Mouse (Mus musculus) common myeloid progenitor, adult 5-6 weeks (primary cell): ENCODE measurements around the gene Mybbp1a. TPM values are rescaled to one million over a fixed set of nuclear protein-coding genes. Genes with fewer than 3 reads are reported as not detected.
A peak's percentile ranks its signal among the peaks of the same experiment; 100 is the strongest.

Source experiments
- ATAC-seq: replicated peaks from 2 replicates; pipeline ENCODE4 v1.8.0; 2016; ENCODE audit warnings: low read depth, mild to moderate bottlenecking, moderate TSS enrichment, inconsistent platforms; ENCODE audit not compliant: poor library complexity, severe bottlenecking
- total RNA-seq: library from RNA; stranded (forward); fragments of 200-1000, 187-1606 nt; gene quantifications from 2 replicates; pipeline ENCODE4 v1.2.3, GENCODE M21; 2017

Gene Mybbp1a
- total RNA-seq, 1 experiment from 2014 or later, result 260 TPM

DNA sequence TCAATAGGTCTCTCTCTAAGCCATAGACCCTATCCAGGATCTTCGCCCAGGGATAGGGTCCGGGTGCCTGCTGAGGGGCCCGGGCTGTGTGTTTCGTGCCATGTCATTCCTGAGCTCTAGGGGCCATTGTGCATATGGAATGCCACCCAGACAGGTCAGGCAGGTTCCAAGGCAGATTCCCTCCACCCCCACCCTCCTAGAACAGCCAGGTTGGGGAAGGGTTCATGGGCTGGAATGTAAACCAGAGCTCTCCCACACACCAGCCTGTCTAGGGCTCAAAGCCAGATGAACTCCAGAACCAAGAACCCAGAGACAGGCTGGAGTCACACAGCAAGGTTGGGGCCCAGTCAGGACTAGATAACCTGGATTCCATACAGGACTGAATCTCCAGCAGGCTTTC, 32.4 kb downstream of the Mybbp1a start:
- ATAC-seq, result no peak

- ATAC-seq, result no peak
Measured at GRCm38 (mm10) chr11:72474926-72475325, 33.8 kb downstream of the Mybbp1a start.

DNA sequence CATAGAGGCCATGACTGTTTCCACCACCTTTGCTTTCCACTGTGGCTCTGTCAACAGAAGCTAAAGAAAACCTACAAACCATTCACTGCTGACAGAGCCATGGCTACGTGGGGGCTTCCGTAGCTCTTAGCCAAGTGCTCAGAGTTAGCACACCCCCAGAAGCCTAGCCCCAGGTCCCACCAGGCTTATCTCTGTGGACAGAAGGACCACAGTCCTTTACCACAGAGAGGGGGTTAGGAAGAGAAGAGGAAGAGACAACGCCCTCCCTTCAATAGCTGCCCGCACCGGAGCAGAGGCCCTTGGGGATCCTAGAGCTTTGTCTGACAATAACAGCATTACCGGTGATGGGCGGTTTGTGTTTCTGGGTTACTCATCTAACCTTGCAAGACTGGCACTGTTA, 34.3 kb downstream of the Mybbp1a start:
- ATAC-seq, result peak; percentile 85

GRCm38 (mm10) chr11:72476074-72476625, 35.0 kb downstream of the Mybbp1a start:
- no peak for ATAC-seq

DNA sequence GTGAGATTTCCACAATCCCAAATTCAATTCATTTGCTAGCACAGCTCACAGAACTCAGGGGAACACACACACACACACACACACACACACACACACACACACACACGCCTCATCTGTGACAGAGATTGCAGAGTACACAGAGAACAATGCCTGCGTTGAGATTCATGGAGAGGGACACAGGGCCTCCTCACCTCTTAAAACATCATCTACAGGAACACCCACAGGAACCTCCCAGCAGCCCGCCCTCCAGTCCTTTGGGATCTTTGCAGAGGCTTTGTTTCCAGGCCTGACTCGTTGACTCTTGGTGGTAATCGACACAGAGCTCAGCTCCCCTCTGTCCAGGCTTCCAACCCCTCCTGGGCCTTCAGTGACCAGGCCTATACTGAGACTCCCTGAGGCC, 36.0 kb downstream of the Mybbp1a start:
- ATAC-seq, result no peak

GRCm38 (mm10) chr11:72477653-72478052, 36.5 kb downstream of the Mybbp1a start:
- no peak for ATAC-seq

DNA sequence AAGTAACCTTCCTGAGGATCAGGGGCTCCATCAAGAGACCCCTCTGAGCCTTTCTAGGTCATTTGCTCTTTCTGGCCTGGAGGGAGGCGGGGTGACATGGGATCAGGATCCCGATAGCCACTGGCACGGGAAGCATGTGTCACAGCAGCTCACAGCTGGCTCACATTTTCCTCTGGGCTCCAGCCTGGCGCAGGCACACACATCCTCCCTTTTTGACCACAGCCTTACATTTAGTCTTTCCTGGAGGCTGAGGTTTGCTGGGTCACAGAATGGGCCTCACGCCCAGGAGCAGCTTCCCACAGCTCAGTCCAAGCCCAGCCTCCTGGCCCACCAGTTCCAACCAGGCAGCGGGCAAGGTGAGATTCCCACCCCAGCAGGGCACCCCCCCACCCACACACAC, 37.1 kb downstream of the Mybbp1a start:
- ATAC-seq, result peak; percentile 22; the same call in 1 of the 2 replicates

DNA sequence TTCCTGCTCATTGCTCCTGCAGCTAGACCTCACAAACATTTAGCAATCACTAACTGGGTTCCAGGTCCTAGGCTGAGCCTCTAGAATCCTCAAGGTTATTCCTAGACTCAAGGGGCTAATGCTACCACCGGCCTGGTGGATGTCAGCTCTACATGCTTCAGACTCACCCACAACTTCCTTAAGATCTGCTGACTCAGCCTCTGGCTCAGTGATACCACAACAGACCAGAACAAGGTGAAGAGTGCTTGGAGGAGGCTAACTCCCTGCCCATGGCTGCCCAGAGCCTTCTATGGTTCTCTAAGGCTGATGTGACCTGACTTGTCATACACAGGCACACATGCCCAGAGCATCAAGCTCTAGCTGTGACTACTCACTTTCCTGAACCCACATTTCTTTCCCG, 38.3 kb downstream of the Mybbp1a start:
- ATAC-seq, result no peak

DNA sequence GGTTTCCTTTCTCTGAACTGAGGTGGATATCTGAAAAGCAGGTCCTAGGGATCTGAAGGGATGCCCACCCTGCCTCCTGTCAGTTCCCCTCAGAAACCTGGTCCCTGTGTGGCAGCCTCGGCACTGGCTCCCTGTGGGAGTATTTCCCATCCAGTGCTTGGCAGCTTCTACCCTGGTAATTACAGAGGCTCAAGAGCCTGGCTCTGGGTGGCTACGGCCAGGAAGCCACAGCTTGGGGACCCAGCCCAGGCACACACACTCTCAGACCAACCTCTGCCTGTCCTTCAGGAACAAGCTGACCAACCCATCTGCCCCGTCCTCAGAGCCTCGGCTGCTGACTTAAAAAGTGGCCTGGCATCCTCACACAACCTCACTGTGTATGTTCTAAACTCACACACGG, 40.2 kb downstream of the Mybbp1a start:
- no peak for ATAC-seq

GRCm38 (mm10) chr11:72481952-72482351, 40.8 kb downstream of the Mybbp1a start:
- peak; percentile 13 for ATAC-seq

DNA sequence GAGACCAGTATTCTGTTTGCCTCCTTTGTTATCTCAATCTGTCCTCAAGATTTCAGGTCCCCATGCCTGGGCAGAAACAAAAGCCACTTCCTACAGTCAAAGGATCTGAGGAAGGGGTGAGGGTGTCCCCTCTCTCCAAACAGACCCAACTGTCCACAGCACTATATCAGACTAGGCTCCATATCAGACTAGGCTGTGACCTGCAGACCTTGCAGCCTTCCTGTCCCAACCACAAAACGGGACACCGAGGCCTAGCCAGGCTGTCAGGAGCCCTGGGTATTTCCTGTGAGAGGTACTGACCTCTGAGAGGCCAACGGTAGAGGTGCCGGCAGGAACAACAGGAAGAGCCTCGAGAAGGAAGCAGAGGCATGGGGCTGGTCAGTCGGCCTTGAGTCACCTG, 43.4 kb downstream of the Mybbp1a start:
- ATAC-seq, result peak; percentile 47

DNA sequence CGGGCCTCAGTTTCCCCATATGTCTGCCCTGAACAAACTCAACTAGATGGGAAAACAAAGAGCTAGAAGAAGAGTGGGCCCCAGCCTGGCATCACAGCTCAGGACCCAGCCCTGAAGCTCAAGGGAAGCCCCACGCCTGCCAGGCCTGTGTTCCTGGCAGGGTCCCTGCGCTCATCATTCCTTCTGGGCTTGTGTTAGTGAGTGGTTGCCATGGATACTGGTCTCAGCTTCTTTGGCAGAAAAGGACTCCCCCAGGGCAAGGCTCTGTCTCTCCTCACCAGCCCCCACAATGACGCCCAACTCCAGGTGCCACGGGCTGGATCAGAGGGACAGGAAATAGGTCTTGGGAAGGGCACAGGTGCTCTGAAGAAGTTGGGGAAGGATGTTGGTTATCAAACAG, 44.0 kb downstream of the Mybbp1a start:
- no peak for ATAC-seq

GRCm38 (mm10) chr11:72485960-72486359, 44.8 kb downstream of the Mybbp1a start:
- ATAC-seq, result no peak

DNA sequence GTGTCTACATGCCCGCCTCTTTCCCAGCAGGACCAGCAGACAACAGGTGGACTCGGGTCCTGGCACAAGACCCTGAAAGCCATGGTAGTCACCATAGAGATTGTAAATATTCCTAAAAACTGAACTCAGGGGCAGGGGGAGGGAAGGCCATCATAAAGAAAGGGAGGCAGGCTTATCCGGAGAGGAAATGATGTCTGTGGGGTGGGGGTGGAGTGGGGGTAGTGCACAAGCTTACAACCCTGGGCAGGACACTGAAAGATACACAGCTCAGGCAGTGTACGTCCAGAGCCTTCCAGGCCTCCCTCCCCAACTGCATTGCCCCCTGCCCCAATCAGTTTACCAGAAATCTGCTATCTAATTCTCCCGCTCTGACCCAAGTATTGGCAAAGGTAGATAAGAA, 46.0 kb downstream of the Mybbp1a start:
- peak; percentile 14; the same call in 1 of the 2 replicates for ATAC-seq

GRCm38 (mm10) chr11:72487739-72488138, 46.6 kb downstream of the Mybbp1a start:
- no peak for ATAC-seq

DNA sequence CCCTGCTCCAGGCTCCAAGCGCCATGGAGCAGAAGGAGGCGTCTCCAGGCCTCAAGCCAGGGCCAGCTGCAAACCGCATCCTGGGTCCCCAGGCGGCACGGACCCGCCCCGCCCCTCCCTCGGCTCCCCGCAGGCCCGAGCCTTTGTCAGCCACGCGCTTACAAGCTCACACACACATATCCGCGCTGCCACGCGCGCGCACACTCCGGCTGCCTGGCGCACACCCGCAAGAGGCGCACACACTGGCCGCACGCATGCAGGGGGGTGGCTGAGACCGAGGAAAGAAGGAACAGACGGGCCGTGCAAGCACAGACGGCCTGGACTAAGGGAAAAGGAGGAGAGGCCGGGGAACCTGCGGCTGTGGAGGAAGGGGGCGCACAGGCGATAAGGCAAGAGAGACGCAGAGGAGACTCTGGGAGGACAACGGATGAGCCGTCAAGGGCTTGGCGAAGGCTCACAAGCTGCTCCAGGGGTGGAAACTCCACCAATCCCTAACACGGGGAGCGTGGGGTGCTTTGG, 47.7 kb downstream of the Mybbp1a start:
- ATAC-seq, result peak; percentile 39

DNA sequence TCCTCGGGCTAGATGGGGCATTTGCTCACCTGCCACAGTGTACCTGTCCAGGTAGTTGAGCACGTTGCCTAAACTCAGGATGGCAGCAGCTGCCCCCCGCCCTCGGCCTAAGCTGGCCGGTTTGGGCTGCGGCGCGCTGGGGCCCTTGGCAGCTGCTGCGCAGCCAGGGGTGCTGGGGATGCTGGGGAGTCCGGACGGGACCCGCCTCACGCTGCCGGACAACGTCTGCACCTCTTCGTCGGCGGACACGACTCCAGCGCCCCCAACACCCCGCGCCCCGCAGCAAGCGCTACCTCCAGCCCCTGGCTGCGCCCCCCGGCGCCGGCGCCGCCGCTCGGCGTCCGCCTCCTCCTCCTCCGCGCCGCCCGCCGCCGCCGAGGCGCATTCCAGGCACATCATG, 48.2 kb downstream of the Mybbp1a start:
- no peak for ATAC-seq

GRCm38 (mm10) chr11:72489881-72490301, 48.7 kb downstream of the Mybbp1a start, which contains the start of gene Spns2:
Spns2 (minus strand) TSS chr11:72489904.
- ATAC-seq, result peak; percentile 61

GRCm38 (mm10) chr11:72491130-72491960, 50.2 kb downstream of the Mybbp1a start:
- ATAC-seq, result peak; percentile 15; the same call in 1 of the 2 replicates

GRCm38 (mm10) chr11:72494046-72494988, 53.2 kb downstream of the Mybbp1a start:
- no peak for ATAC-seq
